Mouse (Mus musculus) heart, postnatal 0 days (tissue): ENCODE results near the gene Jade2.

Experiments
- CTCF ChIP-seq: IDR thresholded peaks from 2 replicates; pipeline ENCODE4 v1.5.1; 2016; ENCODE audit warnings: antibody characterized with exemption, control low read depth, low read depth
- EP300 ChIP-seq: IDR thresholded peaks from 2 replicates; pipeline ENCODE4 v1.6.1; 2016; ENCODE audit warnings: antibody characterized with exemption, low read depth

DNA sequence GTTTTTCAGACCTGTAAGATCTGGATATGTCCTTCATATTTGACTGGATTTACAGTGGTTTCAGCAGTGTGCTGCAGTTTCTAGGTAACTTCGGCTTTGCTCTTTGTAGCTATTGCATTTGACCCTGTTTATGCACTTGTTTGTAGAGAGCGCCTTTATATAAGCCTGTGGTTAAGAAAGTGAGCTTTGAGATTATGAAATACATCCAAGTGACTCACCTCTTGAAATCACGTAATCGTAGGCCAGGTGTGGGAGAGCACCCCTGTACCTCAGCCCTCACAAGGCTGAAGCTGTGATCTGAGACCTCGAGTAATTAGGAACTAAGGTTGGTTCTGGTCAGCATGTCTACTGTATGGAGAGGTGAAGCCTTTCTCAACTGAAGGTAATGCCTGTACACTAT is 80.0 kb downstream of the Jade2 start:
- no peak for TF ChIP-seq CTCF
- TF ChIP-seq EP300, result no peak
